Mouse (Mus musculus) ES-E14 (cell line): ENCODE data around the gene Fam168a. TPM values are rescaled to one million over a fixed set of nuclear protein-coding genes. Genes with fewer than 3 reads are reported as not detected.

Experiments
- DNase-seq: peaks from one replicate; pipeline ENCODE4 v3.0.0-alpha.2; 2013; ENCODE audit warnings: low read depth, low spot score
- H3K27ac ChIP-seq: 2 replicates; pipeline ENCODE4 v1.5.1; 2012; ENCODE audit warnings: low read depth, mild to moderate bottlenecking, low read length, moderate library complexity, mixed read lengths; ENCODE audit not compliant: poor library complexity, insufficient read depth, severe bottlenecking
- H3K36me3 ChIP-seq: 2 replicates; pipeline ENCODE4 v1.6.1; 2012; ENCODE audit warnings: mild to moderate bottlenecking, low read length, moderate library complexity, mixed read lengths; ENCODE audit not compliant: control insufficient read depth, poor library complexity, insufficient read depth, severe bottlenecking
- H3K4me1 ChIP-seq, 2 experiments: fragments of 150-350 bp in 1 of 2; sonication (generic) in 1 of 2; 2 replicates each; pipeline ENCODE4 v1.6.1; 2012; ENCODE audit warnings: low read length in 2 of 2, mild to moderate bottlenecking in 1 of 2, mixed read lengths in 1 of 2; ENCODE audit not compliant: control insufficient read depth in 2 of 2, insufficient read depth in 2 of 2, poor library complexity in 1 of 2
- H3K4me3 ChIP-seq, 2 experiments: fragments of 150-350 bp in 1 of 2; sonication (generic) in 1 of 2; 2 replicates each; pipeline ENCODE4 v1.5.1; 2012; ENCODE audit warnings: low read length in 2 of 2, low read depth in 1 of 2, mild to moderate bottlenecking in 1 of 2, mixed read lengths in 1 of 2; ENCODE audit not compliant: insufficient read depth in 1 of 2, poor library complexity in 1 of 2, severe bottlenecking in 1 of 2
- H3K9ac ChIP-seq: 2 replicates; pipeline ENCODE4 v1.6.1; 2012; ENCODE audit warnings: low read depth, mild to moderate bottlenecking, low read length, mixed read lengths; ENCODE audit not compliant: poor library complexity, insufficient read depth, severe bottlenecking
- H3K9me3 ChIP-seq: fragments of 150-350 bp; sonication (generic); 2 replicates; pipeline ENCODE4 v1.6.1; 2012; ENCODE audit warnings: low read depth, mild to moderate bottlenecking, low read length; ENCODE audit not compliant: control insufficient read depth, insufficient read depth
- CHD2 ChIP-seq: IDR thresholded peaks from 2 replicates; pipeline ENCODE4 v1.6.1; 2014; ENCODE audit warnings: mild to moderate bottlenecking, low read depth, low read length, inconsistent platforms
- HCFC1 ChIP-seq: IDR thresholded peaks from 2 replicates; pipeline ENCODE4 v1.6.1; 2012; ENCODE audit warnings: low read length, inconsistent platforms, borderline replicate concordance; ENCODE audit not compliant: insufficient read depth
- MAFK ChIP-seq: IDR thresholded peaks from 2 replicates; pipeline ENCODE4 v1.6.1; 2014; ENCODE audit warnings: mild to moderate bottlenecking, low read depth, low read length, inconsistent platforms; ENCODE audit not compliant: insufficient read depth
- ZC3H11A ChIP-seq: IDR thresholded peaks from 2 replicates; pipeline ENCODE4 v1.6.1; 2012; ENCODE audit warnings: low read depth, mild to moderate bottlenecking, inconsistent platforms, low read length, borderline replicate concordance
- ZNF384 ChIP-seq: IDR thresholded peaks from 2 replicates; pipeline ENCODE4 v1.6.1; 2012; ENCODE audit warnings: low read depth, low read length, inconsistent platforms
- in situ Hi-C, 2 experiments: fragments of 600-800 bp; cut with MboI; formaldehyde crosslinking; loops; one replicate each; pipeline ENCODE4 v1.15.1; 2025; ENCODE audit warnings: low sequenced_read_pairs in 2 of 2, inconsistent platforms in 1 of 2; ENCODE audit not compliant: unreplicated experiment in 2 of 2
- total RNA-seq: library from RNA; depleted of rRNA; stranded (reverse); fragments of 300-350 nt; gene quantifications from 2 replicates; pipeline ENCODE4 v1.2.3, GENCODE M21; 2012

Gene Fam168a
- total RNA-seq, 1 experiment, result 21.1 TPM

DNA sequence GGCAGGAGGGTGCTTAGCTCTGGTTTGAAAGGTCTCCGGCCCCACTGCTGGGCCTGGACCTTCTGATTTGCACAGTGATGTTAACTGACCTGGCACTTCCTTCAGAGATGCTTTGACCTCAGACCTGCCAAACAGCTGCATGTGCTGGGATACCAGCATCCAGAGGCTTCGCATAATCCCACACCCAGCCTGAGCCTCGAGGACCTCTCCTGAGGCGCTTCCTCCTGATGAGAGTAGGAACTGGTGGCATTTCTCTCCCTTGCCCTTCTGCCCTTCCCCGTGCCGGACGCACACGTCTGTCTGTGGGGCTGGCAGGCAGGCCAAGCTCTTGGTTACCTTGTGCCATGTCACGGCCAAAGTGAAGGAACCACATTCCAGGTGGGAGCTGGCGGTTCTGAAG is 130.2 kb downstream of the Fam168a start:
- H3K9ac ChIP-seq, result no peak overlapping the region
- in situ Hi-C loops, result no loop called here
- H3K27ac ChIP-seq, result no peak overlapping the region
- H3K36me3 ChIP-seq, result peaks cover 19% of the 10 kb centered on the region
- H3K4me3 ChIP-seq, result no peak overlapping the region
- no peaks in the 10 kb centered on the region for H3K4me1 ChIP-seq
- TF ChIP-seq ZC3H11A (no peak), CHD2 (no peak), MAFK (no peak), HCFC1 (no peak), ZNF384 (no peak)
- no peaks in the 10 kb centered on the region for H3K9me3 ChIP-seq
- DNase-seq, result no peak

DNA sequence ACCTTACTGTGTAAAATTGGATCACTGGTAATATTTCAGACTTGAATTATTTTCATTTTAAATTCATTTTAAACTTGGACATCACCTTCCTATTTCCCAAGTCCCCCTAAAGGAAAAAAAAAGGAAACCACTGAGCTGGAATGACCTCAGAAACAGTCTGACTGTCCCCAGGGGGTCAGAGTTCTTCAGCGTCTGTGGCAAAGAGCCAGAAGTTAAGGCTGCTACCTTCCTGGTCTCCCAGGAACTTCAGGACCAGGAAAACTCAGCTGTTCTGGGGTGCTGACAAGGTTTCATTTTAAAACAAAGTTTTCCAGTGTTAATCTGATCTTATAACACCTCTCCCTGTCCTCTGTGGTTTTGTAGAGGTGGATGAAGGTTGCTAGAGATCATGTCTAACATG is 131.3 kb downstream of the Fam168a start:
- no peak overlapping the region for H3K4me3 ChIP-seq
- peaks cover 2% of the 10 kb centered on the region; the same call in 1 of the 2 replicates for H3K9me3 ChIP-seq
- in situ Hi-C loops, result no loop called here
- H3K27ac ChIP-seq, result no peak overlapping the region
- H3K9ac ChIP-seq, result no peak overlapping the region
- no peak for DNase-seq
- TF ChIP-seq MAFK (no peak), CHD2 (no peak), ZC3H11A (no peak), HCFC1 (no peak), ZNF384 (no peak)
- H3K4me1 ChIP-seq, result no peaks in the 10 kb centered on the region
- H3K36me3 ChIP-seq, result peaks cover 17% of the 10 kb centered on the region

DNA sequence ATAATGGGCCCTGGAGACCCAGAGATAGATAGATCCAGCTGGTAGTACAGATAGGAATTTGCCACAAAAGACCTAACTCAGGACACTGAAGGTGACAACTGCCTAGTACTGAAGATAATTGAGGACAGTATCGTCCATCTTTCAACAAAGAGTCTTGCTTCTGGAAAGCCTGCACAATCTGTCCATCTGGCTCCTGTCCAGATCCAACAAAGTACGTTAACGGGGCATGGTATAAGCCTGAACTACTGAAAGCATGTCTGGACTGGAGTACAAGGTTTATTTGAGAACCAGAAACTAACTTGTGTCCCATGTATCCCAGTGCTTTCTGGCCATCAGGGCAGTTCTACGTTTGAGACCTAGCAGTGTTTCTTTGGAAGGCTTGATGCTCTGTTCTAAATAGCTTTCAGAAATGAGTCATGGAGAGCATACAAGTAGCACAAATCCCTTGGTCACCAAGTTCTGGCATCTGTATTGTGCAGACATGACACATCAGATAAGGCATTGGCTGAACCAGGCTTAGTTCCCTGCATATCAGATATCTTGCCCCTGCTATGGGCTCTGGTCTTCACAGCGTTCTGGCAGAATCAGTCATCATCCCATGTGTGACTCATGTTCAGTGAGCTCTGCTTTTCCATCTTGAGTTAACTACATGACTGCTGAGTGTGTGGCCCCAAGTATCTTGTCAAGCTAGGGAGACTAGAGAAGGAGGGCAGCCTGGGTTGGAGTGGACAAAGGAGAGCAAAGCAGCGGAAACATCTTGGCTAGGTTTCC is 133.4 kb downstream of the Fam168a start:
- in situ Hi-C loops, result no loop called here
- Histone ChIP-seq H3K9me3 (peaks cover 2% of the 10 kb centered on the region; the same call in 1 of the 2 replicates), H3K36me3 (peaks cover 14% of the 10 kb centered on the region)

DNA sequence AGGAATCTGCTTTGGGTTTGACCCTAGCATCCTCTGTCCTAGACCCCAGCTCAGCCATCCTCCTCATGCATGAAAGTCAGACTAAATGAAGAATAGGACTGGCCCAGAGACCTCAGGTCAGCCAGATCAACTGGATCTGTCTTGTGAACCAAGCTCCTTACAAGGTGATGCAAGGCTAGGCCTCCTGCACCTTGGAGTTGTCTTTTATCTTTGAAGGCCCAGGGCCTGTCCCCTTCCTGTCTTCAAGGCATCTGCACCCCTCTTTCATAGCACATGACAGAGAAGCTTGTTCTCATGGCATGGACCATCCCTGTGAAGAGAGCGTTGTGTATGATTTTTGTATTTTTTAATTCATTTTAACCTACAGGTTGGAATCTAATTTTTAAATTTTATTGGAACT is 134.5 kb downstream of the Fam168a start:
- in situ Hi-C loops, result no loop called here
- Histone ChIP-seq H3K36me3 (peaks cover 7% of the 10 kb centered on the region), H3K9ac (no peak overlapping the region)

More for the DNA sequence above, 133.4 kb downstream of the Fam168a start:
- Histone ChIP-seq H3K4me1 (no peaks in the 10 kb centered on the region), H3K9ac (no peak overlapping the region), H3K4me3 (no peak overlapping the region), H3K27ac (no peak overlapping the region)
- DNase-seq, result no peak
- no peak for TF ChIP-seq MAFK
- TF ChIP-seq HCFC1, result no peak
- no peak for TF ChIP-seq ZC3H11A
- TF ChIP-seq ZNF384, result no peak
- no peak for TF ChIP-seq CHD2

More for the DNA sequence above, 134.5 kb downstream of the Fam168a start:
- H3K4me1 ChIP-seq, result no peaks in the 10 kb centered on the region
- no peak overlapping the region for H3K27ac ChIP-seq
- no peak for DNase-seq
- no peak for TF ChIP-seq MAFK
- TF ChIP-seq ZNF384, result no peak
- TF ChIP-seq ZC3H11A, result no peak
- TF ChIP-seq HCFC1, result no peak
- TF ChIP-seq CHD2, result no peak
- no peak overlapping the region for H3K4me3 ChIP-seq
- peaks cover 2% of the 10 kb centered on the region; the same call in 1 of the 2 replicates for H3K9me3 ChIP-seq
